Mouse (Mus musculus) liver, embryonic 16.5 days (tissue): ENCODE data around the gene Cnpy2. TPM values are rescaled to one million over a fixed set of nuclear protein-coding genes. Genes with fewer than 3 reads are reported as not detected.

Experiments used
- ATAC-seq: fragments of 200-750 bp; cut with Nextera tagmentation; 2 replicates; pipeline ENCODE4 v1.8.0; 2017; ENCODE audit warnings: low read depth, mild to moderate bottlenecking, moderate number of reproducible peaks, moderate library complexity
- H3K27ac ChIP-seq: fragments of 300-500 bp; sonication (generic); 2 replicates; pipeline ENCODE4 v1.5.1; 2014; ENCODE audit warnings: mild to moderate bottlenecking, low read length
- H3K27me3 ChIP-seq: fragments of 300-500 bp; sonication (generic); 2 replicates; pipeline ENCODE4 v1.6.1; 2014; ENCODE audit warnings: low read depth, low read length, mixed read lengths; ENCODE audit not compliant: control insufficient read depth, insufficient read depth
- H3K36me3 ChIP-seq: fragments of 300-500 bp; sonication (generic); 2 replicates; pipeline ENCODE4 v1.6.1; 2014; ENCODE audit warnings: mild to moderate bottlenecking; ENCODE audit not compliant: control insufficient read depth, insufficient read depth
- H3K4me1 ChIP-seq: fragments of 300-500 bp; sonication (generic); 2 replicates; pipeline ENCODE4 v1.6.1; 2014; ENCODE audit warnings: low read depth, low read length, mixed read lengths; ENCODE audit not compliant: control insufficient read depth
- H3K4me2 ChIP-seq: fragments of 300-500 bp; sonication (generic); 2 replicates; pipeline ENCODE4 v1.6.1; 2014; ENCODE audit warnings: low read depth, low read length, mixed read lengths
- H3K4me3 ChIP-seq: fragments of 300-500 bp; sonication (generic); 2 replicates; pipeline ENCODE4 v1.5.1; 2014; ENCODE audit warnings: low read depth, mild to moderate bottlenecking, low read length
- H3K9ac ChIP-seq: fragments of 300-500 bp; sonication (generic); 2 replicates; pipeline ENCODE4 v1.6.1; 2014; ENCODE audit warnings: low read depth, low read length
- H3K9me3 ChIP-seq: fragments of 300-500 bp; sonication (generic); replicated peaks from 2 replicates; pipeline ENCODE4 v1.6.1; 2016; ENCODE audit warnings: low read length; ENCODE audit not compliant: control insufficient read depth
- WGBS: fragments of 180-500 bp; shearing (Covaris S2); extraction: QIAGEN DNeasy Blood & Tissue Kit; methylation state at CpG from one replicate; pipeline ENCODE4 v1.1.7; 2014; ENCODE audit not compliant: insufficient replicate concordance; 5-methylcytosine and 5-hydroxymethylcytosine counted together
- polyA plus RNA-seq: library from polyadenylated mRNA; unstranded; fragments of >200 nt; fragmentation: Nextera tagmentation; extraction: Ambion mirVana; gene quantifications from 2 replicates; pipeline ENCODE4 v1.2.1, GENCODE M21; 2015

Gene Cnpy2
- polyA plus RNA-seq, 1 experiment from 2014 or later = 86.6 TPM

DNA sequence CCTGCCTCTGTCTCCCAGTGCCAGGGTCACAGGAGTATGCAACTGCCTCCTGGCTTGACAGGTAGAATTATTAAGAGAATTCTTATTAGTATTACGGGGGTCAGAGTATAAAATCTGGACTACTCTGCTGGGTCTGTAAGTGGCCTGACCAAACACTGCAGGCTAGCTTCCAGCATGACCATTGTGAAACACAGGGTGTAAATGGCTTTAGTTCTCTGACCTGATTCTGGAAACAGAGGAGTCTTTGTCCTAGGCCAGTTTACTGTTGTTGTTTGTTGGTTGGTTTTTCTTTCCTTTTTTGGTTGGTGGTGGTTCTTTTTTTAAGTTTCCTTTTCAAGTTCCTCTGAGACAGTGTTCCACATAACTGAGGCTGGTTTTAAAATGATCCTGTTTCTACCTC is 21.2 kb downstream of the Cnpy2 start:
- Histone ChIP-seq H3K27ac (peak overlapping the region; percentile 20), H3K36me3 (no peaks in the 10 kb centered on the region), H3K4me1 (peaks cover 62% of the 10 kb centered on the region), H3K27me3 (no peaks in the 10 kb centered on the region), H3K9me3 (no peaks in the 10 kb centered on the region), H3K4me3 (no peak overlapping the region), H3K4me2 (no peak overlapping the region), H3K9ac (no peak overlapping the region)
- WGBS = 85% methylated on average over 1 of the region's 1 CpGs
- no peak for ATAC-seq

DNA sequence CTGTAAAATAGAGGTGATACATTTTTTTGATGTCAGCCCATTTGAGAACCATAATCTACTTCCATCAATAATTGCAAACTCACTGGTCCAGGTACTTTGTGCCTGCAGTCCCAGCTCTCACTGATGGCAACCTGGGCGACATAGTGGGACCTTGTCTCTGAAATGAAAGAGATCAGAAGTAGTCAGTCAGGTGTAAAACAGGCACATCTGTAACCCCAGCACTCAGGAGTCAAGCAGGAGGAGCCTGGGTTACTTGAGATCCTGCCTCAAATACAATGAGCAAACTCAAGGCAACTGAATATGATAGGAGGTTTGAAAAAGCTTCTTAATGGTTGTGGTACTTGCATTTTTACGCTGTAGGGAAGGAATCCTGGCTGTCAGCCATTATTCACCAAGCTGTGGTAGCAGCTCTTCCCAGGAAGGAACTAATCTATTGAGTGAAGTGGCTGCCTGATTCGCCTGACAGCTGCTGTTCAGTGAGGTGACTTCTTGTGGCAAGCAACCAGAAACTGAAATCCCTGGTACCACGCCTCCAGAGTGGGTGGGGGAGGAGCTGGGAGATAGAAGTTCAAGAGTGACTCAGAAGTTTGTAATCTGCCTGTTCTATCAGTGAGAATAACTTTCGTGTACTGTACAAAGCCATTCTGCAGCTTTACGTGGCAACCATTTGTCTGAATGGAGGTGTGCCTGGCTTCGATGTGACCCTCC is 22.5 kb downstream of the Cnpy2 start:
- Histone ChIP-seq H3K27ac (peak overlapping the region; percentile 94), H3K36me3 (no peaks in the 10 kb centered on the region), H3K4me3 (peak overlapping the region; percentile 48), H3K9ac (peak overlapping the region; percentile 55), H3K4me2 (peak overlapping the region; percentile 76), H3K4me1 (peaks cover 50% of the 10 kb centered on the region), H3K27me3 (no peaks in the 10 kb centered on the region), H3K9me3 (no peaks in the 10 kb centered on the region)
- 8% methylated on average over 7 of the region's 7 CpGs for WGBS
- peak; percentile 92 for ATAC-seq

GRCm38 (mm10) chr10:128347541-128347940 is 25.3 kb downstream of the Cnpy2 start:
- H3K9ac ChIP-seq = no peak overlapping the region
- peaks cover 16% of the 10 kb centered on the region for H3K36me3 ChIP-seq
- no peak overlapping the region for H3K27ac ChIP-seq
- no peak for ATAC-seq
- H3K4me3 ChIP-seq = no peak overlapping the region
- no peaks in the 10 kb centered on the region for H3K9me3 ChIP-seq
- WGBS = 85% methylated on average over 8 of the region's 8 CpGs
- peaks cover 32% of the 10 kb centered on the region for H3K4me1 ChIP-seq
- no peaks in the 10 kb centered on the region for H3K27me3 ChIP-seq
- no peak overlapping the region for H3K4me2 ChIP-seq

GRCm38 (mm10) chr10:128358796-128359195 is 36.5 kb downstream of the Cnpy2 start:
- no peak for ATAC-seq
- no peaks in the 10 kb centered on the region for H3K27me3 ChIP-seq
- no peaks in the 10 kb centered on the region for H3K9me3 ChIP-seq
- H3K27ac ChIP-seq = no peak overlapping the region
- H3K4me3 ChIP-seq = no peak overlapping the region
- 0 out of 2 replicates have a peak overlapping the region, but pooled peaks have one; percentile 9 for H3K9ac ChIP-seq
- H3K4me2 ChIP-seq = no peak overlapping the region
- no peaks in the 10 kb centered on the region for H3K4me1 ChIP-seq
- H3K36me3 ChIP-seq = peaks cover 69% of the 10 kb centered on the region
- WGBS = 32% methylated on average over 2 of the region's 2 CpGs

GRCm38 (mm10) chr10:128359226-128359625 is 37.0 kb downstream of the Cnpy2 start:
- H3K9ac ChIP-seq = no peak overlapping the region
- H3K4me2 ChIP-seq = no peak overlapping the region
- H3K27me3 ChIP-seq = no peaks in the 10 kb centered on the region
- no peaks in the 10 kb centered on the region for H3K4me1 ChIP-seq
- WGBS = 77% methylated on average over 6 of the region's 6 CpGs
- H3K9me3 ChIP-seq = no peaks in the 10 kb centered on the region
- no peak overlapping the region for H3K4me3 ChIP-seq
- no peak for ATAC-seq
- H3K27ac ChIP-seq = no peak overlapping the region
- H3K36me3 ChIP-seq = peaks cover 65% of the 10 kb centered on the region

GRCm38 (mm10) chr10:128361836-128362235 is 39.6 kb downstream of the Cnpy2 start:
- ATAC-seq = no peak
- Histone ChIP-seq H3K9ac (no peak overlapping the region), H3K4me3 (no peak overlapping the region), H3K36me3 (peaks cover 54% of the 10 kb centered on the region), H3K27ac (no peak overlapping the region), H3K9me3 (no peaks in the 10 kb centered on the region), H3K4me2 (no peak overlapping the region), H3K27me3 (no peaks in the 10 kb centered on the region), H3K4me1 (no peaks in the 10 kb centered on the region)
- WGBS = 79% methylated on average over 6 of the region's 6 CpGs

- Histone ChIP-seq H3K36me3 (peaks cover 54% of the 10 kb centered on the region), H3K27me3 (no peaks in the 10 kb centered on the region), H3K4me1 (peaks cover 1% of the 10 kb centered on the region), H3K4me3 (no peak overlapping the region), H3K27ac (no peak overlapping the region), H3K4me2 (no peak overlapping the region), H3K9ac (no peak overlapping the region), H3K9me3 (no peaks in the 10 kb centered on the region)
- WGBS = 48% methylated on average over 3 of the region's 3 CpGs
- no peak for ATAC-seq
Measured at GRCm38 (mm10) chr10:128362568-128362967, 40.3 kb downstream of the Cnpy2 start.

DNA sequence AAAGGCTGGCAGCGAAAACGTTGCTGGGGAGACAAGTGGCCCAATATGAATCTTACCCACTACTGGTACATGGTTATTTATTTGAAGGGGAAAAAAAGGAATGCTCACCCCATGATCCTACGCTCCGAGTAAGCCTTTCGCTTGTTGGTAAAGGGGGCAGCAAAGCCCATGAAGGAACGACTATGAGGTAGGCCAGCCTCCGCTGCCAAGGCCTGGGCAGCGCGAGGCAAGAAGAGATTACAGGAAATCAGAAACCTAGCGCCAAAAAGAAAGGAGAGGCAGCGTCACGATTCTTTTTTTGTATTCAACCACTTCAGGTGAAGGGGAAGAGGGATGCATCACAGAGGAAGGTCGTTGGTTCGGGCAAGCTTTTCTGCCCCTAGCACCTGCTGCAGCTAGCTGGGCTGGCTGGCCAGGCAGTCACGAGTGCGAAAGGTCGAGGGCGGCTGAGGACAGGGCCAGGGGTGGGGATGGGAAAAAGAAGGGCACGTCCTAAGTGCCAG is 45.7 kb downstream of the Cnpy2 start:
- WGBS = 22% methylated on average over 19 of the region's 19 CpGs
- Histone ChIP-seq H3K27ac (peak overlapping the region; percentile 90), H3K9ac (peak overlapping the region; percentile 82), H3K36me3 (peaks cover 8% of the 10 kb centered on the region), H3K4me1 (peaks cover 18% of the 10 kb centered on the region), H3K4me2 (peak overlapping the region; percentile 97), H3K4me3 (peak overlapping the region; percentile 87), H3K27me3 (no peaks in the 10 kb centered on the region), H3K9me3 (no peaks in the 10 kb centered on the region)
- ATAC-seq = no peak

- WGBS = under 1% methylated on average over 67 of the region's 87 CpGs
- peak; percentile 87 for ATAC-seq
- H3K9ac ChIP-seq = peak within 1 kb of the TSS; percentile 82
- H3K9me3 ChIP-seq = no peaks in the 10 kb centered on the region
- H3K27me3 ChIP-seq = no peaks in the 10 kb centered on the region
- peaks cover 23% of the 10 kb centered on the region for H3K4me1 ChIP-seq
- H3K27ac ChIP-seq = peak within 1 kb of the TSS; percentile 90
- peaks cover under 1% of the 10 kb centered on the region for H3K36me3 ChIP-seq
- peak within 1 kb of the TSS; percentile 97 for H3K4me2 ChIP-seq
- peak within 1 kb of the TSS; percentile 87 for H3K4me3 ChIP-seq
Measured at GRCm38 (mm10) chr10:128368402-128369217, 46.4 kb downstream of the Cnpy2 start, which contains the start of gene Coq10a. Coq10a (minus strand) TSS chr10:128368997.
